Mouse (Mus musculus): ENCODE results near the gene Srrm1.

GRCm38 (mm10) chr4:135273307-135273682 lies 79.8 kb downstream of the Srrm1 start:
- TF ChIP-seq CTCF (IDR thresholded peaks at IDR 0.05; ENCODE audit: low read depth): no peak
- no peak for TF ChIP-seq EP300 (optimal IDR thresholded peaks at IDR 0.05)

All from stomach, postnatal 0 days (tissue).